Mouse (Mus musculus): ENCODE data around the gene Fxyd5. TPM values are rescaled to one million over a fixed set of nuclear protein-coding genes. Genes with fewer than 3 reads are reported as not detected.

The Fxyd5 gene
- polyA plus RNA-seq, 1 experiment from 2014 or later: 9.2 TPM

GRCm38 (mm10) chr7:31035291-31035690 is 7.0 kb downstream of the Fxyd5 start:
- ATAC-seq (ENCODE audit: low FRiP score): no peak
- H3K4me1 ChIP-seq: no peaks in the 10 kb centered on the region
- no peaks in the 10 kb centered on the region for H3K36me3 ChIP-seq (replicated peaks)
- H3K4me3 ChIP-seq (replicated peaks): no peak overlapping the region
- H3K27me3 ChIP-seq: peaks cover 2% of the 10 kb centered on the region; the same call in 1 of the 2 replicates
- H3K9me3 ChIP-seq: no peaks in the 10 kb centered on the region
- no peak overlapping the region for H3K9ac ChIP-seq
- no peak overlapping the region for H3K4me2 ChIP-seq
- no peak overlapping the region for H3K27ac ChIP-seq
- 84% methylated on average over 11 of the region's 11 CpGs for WGBS

DNA sequence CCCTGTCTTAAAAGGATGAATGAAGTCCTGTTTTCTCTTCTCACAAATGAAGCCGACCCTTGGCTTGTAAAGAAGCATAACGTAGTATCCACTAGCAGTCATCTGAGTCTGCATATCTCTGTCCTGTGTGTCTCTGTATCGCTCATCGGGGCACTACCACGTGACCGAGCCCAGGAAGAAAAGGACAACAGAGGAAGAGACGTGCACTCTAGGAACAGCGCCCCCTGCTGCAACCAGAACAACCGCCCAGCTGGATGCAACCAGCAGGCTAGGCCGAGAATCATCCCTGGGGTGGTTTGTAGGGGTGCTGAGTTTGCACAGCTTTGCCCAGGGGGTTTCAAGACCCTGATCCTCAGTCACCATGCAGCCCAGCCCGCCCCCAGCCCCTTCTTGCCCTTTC is 7.5 kb downstream of the Fxyd5 start:
- no peak for ATAC-seq (ENCODE audit: low FRiP score)

DNA sequence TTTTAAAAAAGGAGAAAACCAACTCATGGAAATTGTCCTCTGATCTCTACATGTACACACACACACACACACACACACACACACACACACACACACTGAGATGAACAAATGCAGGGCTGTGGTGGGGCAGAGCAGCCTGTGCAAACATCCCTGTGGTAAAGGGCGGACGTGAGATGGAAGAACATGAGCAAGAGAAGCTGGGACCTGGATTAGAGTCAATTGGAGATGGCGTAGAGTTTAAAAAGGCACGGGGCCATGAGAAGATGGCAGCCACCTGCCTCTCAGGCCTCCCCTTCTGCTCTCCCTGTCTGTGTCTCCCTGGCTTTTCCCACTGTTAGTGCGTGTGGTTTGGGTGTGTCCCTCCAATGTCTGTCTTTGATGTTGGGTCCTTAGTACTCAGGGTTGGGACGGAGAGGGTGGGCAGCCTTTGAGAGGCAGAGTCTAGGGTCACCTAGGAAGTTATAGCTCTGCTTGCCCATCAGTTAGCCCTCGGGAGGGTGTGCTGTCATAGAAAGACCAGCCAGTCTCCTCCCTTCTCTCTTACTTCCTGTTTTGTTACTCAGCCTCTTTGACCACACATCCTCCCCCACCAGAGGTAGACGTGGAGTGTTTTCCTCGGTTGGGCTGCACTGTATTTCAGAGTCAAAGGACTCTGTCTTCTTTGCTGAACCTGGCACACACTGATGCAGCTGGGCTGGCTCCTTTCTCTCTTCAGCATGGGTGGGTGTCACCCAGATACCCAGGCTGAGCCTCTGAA is 8.7 kb downstream of the Fxyd5 start:
- Histone ChIP-seq H3K9ac (no peak overlapping the region), H3K36me3 (replicated peaks) (no peaks in the 10 kb centered on the region), H3K4me3 (replicated peaks) (no peak overlapping the region), H3K4me1 (no peaks in the 10 kb centered on the region), H3K4me2 (no peak overlapping the region), H3K27me3 (no peaks in the 10 kb centered on the region), H3K9me3 (no peaks in the 10 kb centered on the region), H3K27ac (no peak overlapping the region)
- 84% methylated on average over 9 of the region's 9 CpGs for WGBS
- ATAC-seq (ENCODE audit: low FRiP score): no peak

More for the DNA sequence above, 7.5 kb downstream of the Fxyd5 start:
- H3K4me1 ChIP-seq: no peaks in the 10 kb centered on the region
- 62% methylated on average over 11 of the region's 11 CpGs for WGBS
- no peaks in the 10 kb centered on the region for H3K9me3 ChIP-seq
- H3K27ac ChIP-seq: no peak overlapping the region
- H3K4me2 ChIP-seq: no peak overlapping the region
- no peaks in the 10 kb centered on the region for H3K36me3 ChIP-seq (replicated peaks)
- H3K9ac ChIP-seq: no peak overlapping the region
- no peaks in the 10 kb centered on the region for H3K27me3 ChIP-seq
- no peak overlapping the region for H3K4me3 ChIP-seq (replicated peaks)

GRCm38 (mm10) chr7:31031731-31032130 is 10.6 kb downstream of the Fxyd5 start:
- Histone ChIP-seq H3K9ac (no peak overlapping the region), H3K36me3 (replicated peaks) (no peaks in the 10 kb centered on the region), H3K9me3 (no peaks in the 10 kb centered on the region), H3K27ac (no peak overlapping the region), H3K4me3 (replicated peaks) (no peak overlapping the region), H3K4me2 (no peak overlapping the region), H3K4me1 (no peaks in the 10 kb centered on the region), H3K27me3 (no peaks in the 10 kb centered on the region)
- 74% methylated on average over 7 of the region's 7 CpGs for WGBS
- no peak for ATAC-seq (ENCODE audit: low FRiP score)

DNA sequence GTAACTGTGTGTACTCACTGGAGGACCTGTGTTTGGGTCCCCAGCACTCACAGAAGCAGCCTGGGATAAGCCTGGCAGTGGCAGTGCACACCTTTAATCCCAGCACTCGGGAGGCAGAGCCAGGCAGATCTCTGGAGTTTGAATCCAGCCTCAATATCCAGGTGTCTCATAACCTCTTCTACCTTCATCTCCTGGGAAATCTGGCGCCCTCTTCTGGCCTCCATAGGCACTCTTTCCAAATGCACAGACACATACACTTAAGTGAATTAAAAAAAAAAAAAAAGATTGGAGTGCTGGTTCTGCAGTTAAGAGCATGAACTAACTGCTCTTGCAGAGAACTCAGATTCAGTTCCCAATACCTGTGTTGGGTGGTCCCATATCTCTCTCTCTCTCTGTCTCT is 11.6 kb downstream of the Fxyd5 start:
- no peaks in the 10 kb centered on the region for H3K9me3 ChIP-seq
- no peak overlapping the region for H3K4me2 ChIP-seq
- no peak for ATAC-seq (ENCODE audit: low FRiP score)
- no peak overlapping the region for H3K4me3 ChIP-seq (replicated peaks)
- no peak overlapping the region for H3K9ac ChIP-seq
- WGBS: 59% methylated on average over 2 of the region's 2 CpGs
- no peaks in the 10 kb centered on the region for H3K4me1 ChIP-seq
- H3K27me3 ChIP-seq: no peaks in the 10 kb centered on the region
- H3K27ac ChIP-seq: no peak overlapping the region
- no peaks in the 10 kb centered on the region for H3K36me3 ChIP-seq (replicated peaks)

GRCm38 (mm10) chr7:31028609-31029008 is 13.7 kb downstream of the Fxyd5 start:
- no peaks in the 10 kb centered on the region for H3K9me3 ChIP-seq
- no peak overlapping the region for H3K9ac ChIP-seq
- WGBS: 72% methylated on average over 8 of the region's 8 CpGs
- H3K4me2 ChIP-seq: no peak overlapping the region
- no peak overlapping the region for H3K4me3 ChIP-seq (replicated peaks)
- no peaks in the 10 kb centered on the region for H3K27me3 ChIP-seq
- no peaks in the 10 kb centered on the region for H3K4me1 ChIP-seq
- no peak for ATAC-seq (ENCODE audit: low FRiP score)
- no peak overlapping the region for H3K27ac ChIP-seq
- H3K36me3 ChIP-seq (replicated peaks): no peaks in the 10 kb centered on the region

DNA sequence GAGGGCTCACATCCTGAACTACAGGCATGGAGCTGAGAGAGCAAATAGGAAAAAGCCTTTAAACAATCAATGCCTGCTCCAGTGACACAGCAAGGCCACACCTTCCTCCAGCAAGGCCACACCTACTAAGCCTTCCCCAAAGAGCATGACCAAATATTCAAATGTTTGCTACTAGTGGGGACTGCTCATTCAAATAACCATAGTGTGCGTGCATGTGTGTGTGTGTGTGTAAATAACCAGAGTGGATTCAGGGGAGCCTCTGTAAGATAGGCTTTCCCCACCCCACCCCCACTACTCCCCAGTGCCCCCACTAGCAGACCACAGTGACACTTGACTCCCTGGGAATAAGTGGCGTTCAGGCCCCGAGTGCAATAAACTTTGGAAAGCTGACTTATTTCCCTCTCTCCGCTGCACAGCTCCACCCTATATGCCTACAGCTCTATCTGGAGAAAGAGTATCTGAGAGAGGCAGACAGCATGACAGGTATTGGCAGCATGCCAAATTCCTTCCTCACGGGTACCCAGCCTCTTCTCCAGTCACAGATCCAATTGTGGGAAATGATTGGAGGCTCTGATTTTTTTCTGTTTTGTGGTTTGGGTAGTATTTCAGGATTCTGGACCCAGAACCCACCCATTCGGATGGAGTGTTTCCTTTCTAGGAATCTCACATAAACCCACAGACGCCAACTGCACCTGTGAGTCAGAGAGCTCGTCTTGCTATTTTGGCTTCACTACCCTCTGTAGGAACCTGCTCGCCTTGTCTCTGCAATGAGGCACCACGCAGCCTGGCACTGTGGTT is 25.0 kb downstream of the Fxyd5 start:
- no peak overlapping the region for H3K27ac ChIP-seq
- 66% methylated on average over 10 of the region's 10 CpGs for WGBS
- ATAC-seq (ENCODE audit: low FRiP score): no peak; the same call in 1 of the 2 replicates
- H3K9me3 ChIP-seq: no peaks in the 10 kb centered on the region
- no peak overlapping the region for H3K4me2 ChIP-seq
- no peak overlapping the region for H3K9ac ChIP-seq
- no peaks in the 10 kb centered on the region for H3K36me3 ChIP-seq (replicated peaks)
- H3K27me3 ChIP-seq: no peaks in the 10 kb centered on the region
- no peak overlapping the region for H3K4me3 ChIP-seq (replicated peaks)
- peaks cover 6% of the 10 kb centered on the region; the same call in 1 of the 2 replicates for H3K4me1 ChIP-seq

DNA sequence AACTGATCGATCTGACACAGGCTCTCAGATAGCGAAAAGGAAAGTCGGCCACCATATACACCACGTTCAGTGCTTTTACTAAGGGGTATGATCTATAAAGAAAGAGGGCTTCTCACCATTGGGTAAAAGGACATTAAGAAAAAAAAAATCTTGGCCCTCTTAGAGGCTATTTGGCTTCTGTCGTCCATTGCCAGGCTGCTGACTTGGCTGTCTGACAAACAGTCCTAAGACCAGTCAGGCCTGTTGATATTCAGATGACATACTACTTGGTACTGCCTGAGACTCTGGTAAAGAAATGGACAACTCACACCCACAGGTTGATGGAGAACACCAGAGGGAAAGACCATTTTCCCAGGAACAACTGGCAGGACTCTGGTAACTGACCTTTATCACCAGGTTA is 29.3 kb downstream of the Fxyd5 start:
- 91% methylated on average over 5 of the region's 5 CpGs for WGBS

GRCm38 (mm10) chr7:31008889-31009288 is 33.4 kb downstream of the Fxyd5 start:
- no peaks in the 10 kb centered on the region for H3K9me3 ChIP-seq
- no peak overlapping the region for H3K4me2 ChIP-seq
- ATAC-seq (ENCODE audit: low FRiP score): no peak
- no peaks in the 10 kb centered on the region for H3K36me3 ChIP-seq (replicated peaks)
- H3K4me1 ChIP-seq: no peaks in the 10 kb centered on the region
- no peak overlapping the region for H3K4me3 ChIP-seq (replicated peaks)
- no peak overlapping the region for H3K9ac ChIP-seq
- H3K27ac ChIP-seq: no peak overlapping the region
- no peaks in the 10 kb centered on the region for H3K27me3 ChIP-seq
- 86% methylated on average over 3 of the region's 3 CpGs for WGBS

More for the DNA sequence above, 29.3 kb downstream of the Fxyd5 start:
- H3K9me3 ChIP-seq: no peaks in the 10 kb centered on the region
- H3K27ac ChIP-seq: no peak overlapping the region
- no peak overlapping the region for H3K9ac ChIP-seq
- no peaks in the 10 kb centered on the region for H3K36me3 ChIP-seq (replicated peaks)
- no peak overlapping the region for H3K4me2 ChIP-seq
- H3K4me1 ChIP-seq: peaks cover 6% of the 10 kb centered on the region; the same call in 1 of the 2 replicates
- no peaks in the 10 kb centered on the region for H3K27me3 ChIP-seq
- no peak for ATAC-seq (ENCODE audit: low FRiP score)
- no peak overlapping the region for H3K4me3 ChIP-seq (replicated peaks)

DNA sequence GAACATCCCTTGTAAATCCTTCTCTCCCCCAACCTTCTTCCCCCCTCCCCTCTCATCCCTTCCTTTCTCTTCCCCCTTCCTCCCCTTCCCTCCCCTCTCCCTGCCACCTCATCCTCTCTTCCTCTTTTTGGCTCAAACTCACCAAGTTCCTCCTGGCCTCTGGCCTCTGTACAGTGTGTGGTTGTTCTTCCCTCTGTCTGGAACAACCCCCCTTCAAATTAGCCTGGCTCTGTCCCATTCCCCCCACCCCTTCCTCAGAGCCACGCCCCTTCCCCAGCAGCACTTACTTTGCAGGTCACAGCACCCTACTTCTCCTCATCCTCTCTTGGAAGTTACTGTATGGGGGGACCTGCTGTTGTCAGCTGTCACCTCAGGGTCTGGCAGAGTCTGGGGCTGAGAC is 34.1 kb downstream of the Fxyd5 start:
- Histone ChIP-seq H3K27ac (no peak overlapping the region), H3K4me3 (replicated peaks) (no peak overlapping the region), H3K4me2 (no peak overlapping the region), H3K4me1 (no peaks in the 10 kb centered on the region), H3K9ac (no peak overlapping the region), H3K27me3 (no peaks in the 10 kb centered on the region), H3K9me3 (no peaks in the 10 kb centered on the region), H3K36me3 (replicated peaks) (no peaks in the 10 kb centered on the region)
- no peak for ATAC-seq (ENCODE audit: low FRiP score)
- 70% methylated on average over 1 of the region's 1 CpGs for WGBS

- Histone ChIP-seq H3K9me3 (no peaks in the 10 kb centered on the region), H3K27me3 (no peaks in the 10 kb centered on the region), H3K4me3 (replicated peaks) (no peak overlapping the region), H3K9ac (no peak overlapping the region), H3K36me3 (replicated peaks) (no peaks in the 10 kb centered on the region), H3K27ac (no peak overlapping the region), H3K4me2 (no peak overlapping the region), H3K4me1 (no peaks in the 10 kb centered on the region)
- no peak for ATAC-seq (ENCODE audit: low FRiP score)
- 93% methylated on average over 1 of the region's 1 CpGs for WGBS
Measured at GRCm38 (mm10) chr7:31007775-31008174, 34.5 kb downstream of the Fxyd5 start.

- Histone ChIP-seq H3K4me3 (replicated peaks) (no peak overlapping the region), H3K27ac (no peak overlapping the region), H3K36me3 (replicated peaks) (no peaks in the 10 kb centered on the region), H3K4me2 (no peak overlapping the region), H3K27me3 (no peaks in the 10 kb centered on the region), H3K9ac (no peak overlapping the region), H3K9me3 (no peaks in the 10 kb centered on the region), H3K4me1 (no peaks in the 10 kb centered on the region; the same call in 1 of the 2 replicates)
- WGBS: 81% methylated on average over 8 of the region's 8 CpGs
- ATAC-seq (ENCODE audit: low FRiP score): no peak
Measured at GRCm38 (mm10) chr7:31002650-31003049, 39.6 kb downstream of the Fxyd5 start.

All from forebrain, embryonic 12.5 days (tissue).